Mouse (Mus musculus): ENCODE measurements around the gene Tmem121.

DNA sequence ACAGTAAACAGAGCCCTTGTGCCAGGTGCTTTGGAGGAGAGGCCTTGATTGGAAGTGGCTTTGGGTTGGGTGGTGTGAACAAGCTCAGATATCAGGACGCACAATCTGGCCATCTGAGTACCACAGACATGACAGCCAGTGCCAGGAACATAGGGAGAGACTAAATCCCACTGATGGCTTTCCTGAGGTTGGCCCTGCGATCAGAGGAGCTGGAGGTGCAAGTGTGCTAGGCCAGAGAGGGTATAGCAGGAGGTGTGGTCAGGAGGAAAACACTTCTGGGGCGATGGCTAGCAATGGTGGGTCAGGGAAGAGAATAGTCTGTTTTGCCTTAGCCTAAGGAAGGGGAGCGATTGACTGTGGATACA is 1.3 kb downstream of the Tmem121 start:
- TF ChIP-seq CTCF (IDR thresholded peaks at IDR 0.05; ENCODE audit: control insufficient read depth, insufficient read depth, low read length) (no peak), POLR2A (IDR thresholded peaks at IDR 0.05; ENCODE audit: borderline replicate concordance, control insufficient read depth, low read depth, low read length) (no peak)
